Mouse (Mus musculus) kidney, adult 2 months (tissue): ENCODE measurements around the gene Elp5.

Source experiments
- CTCF ChIP-seq: fragments of 200-500 bp; conservative IDR thresholded peaks from 2 replicates; pipeline ENCODE4 v1.5.1; 2011; ENCODE audit warnings: low read depth, mild to moderate bottlenecking, control low read depth, low read length, moderate library complexity, mixed read lengths; ENCODE audit not compliant: insufficient read depth, insufficient read length
- POLR2A ChIP-seq: fragments of 200-500 bp; IDR thresholded peaks from one replicate; pipeline ENCODE4 v1.6.1; 2011; ENCODE audit warnings: low read depth, low read length, control low read depth

DNA sequence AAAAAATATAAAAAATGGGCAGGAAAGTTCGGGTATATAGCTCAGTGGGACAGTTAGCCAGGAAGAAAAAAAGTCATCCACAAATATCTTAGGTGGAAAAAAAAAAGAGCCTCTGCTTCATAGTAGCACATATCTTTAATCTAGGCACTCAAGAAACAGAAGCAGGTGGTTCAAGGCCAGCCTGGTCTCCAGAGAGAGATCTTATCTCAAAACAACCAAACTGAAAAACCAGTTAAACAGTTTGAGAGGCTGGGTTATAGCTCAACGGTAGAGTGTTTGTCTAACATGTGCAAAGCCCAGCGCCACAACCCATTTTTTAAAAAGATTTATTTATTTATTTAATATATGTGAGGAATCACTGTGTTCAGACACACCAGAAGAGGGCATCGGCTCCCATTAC, 49.3 kb downstream of the Elp5 start:
- no peak for TF ChIP-seq POLR2A
- TF ChIP-seq CTCF: no peak
